Mouse (Mus musculus) liver, embryonic 13.5 days (tissue): ENCODE measurements at regions not wholly inside any gene's neighbourhood (a gene's known extent, or its start where the extent isn't known, plus 50 kb on each side); places are given as distances from the start of the nearest gene placed in this dataset.
"Not testable (repeated sequence)": the region's sequence is repeated elsewhere in the genome, so short reads cannot be mapped to it uniquely, and the experiment has no call there.

ENCODE experiments used
- ATAC-seq: fragments of 200-750 bp; cut with Nextera tagmentation; 2 replicates; pipeline ENCODE4 v1.8.0; 2017; ENCODE audit warnings: low read depth, mild to moderate bottlenecking, moderate number of reproducible peaks, moderate library complexity
- DNase-seq: peaks from one replicate; pipeline ENCODE4 v3.0.0; 2022
- H3K27ac ChIP-seq: fragments of 300-500 bp; sonication (generic); 2 replicates; pipeline ENCODE4 v1.5.1; 2015; ENCODE audit warnings: moderate library complexity, mild to moderate bottlenecking, inconsistent platforms
- H3K27me3 ChIP-seq: fragments of 300-500 bp; sonication (generic); 2 replicates; pipeline ENCODE4 v1.6.1; 2015; ENCODE audit warnings: mild to moderate bottlenecking, inconsistent platforms
- H3K36me3 ChIP-seq: fragments of 300-500 bp; sonication (generic); 2 replicates; pipeline ENCODE4 v1.6.1; 2015; ENCODE audit warnings: mild to moderate bottlenecking, inconsistent platforms
- H3K4me1 ChIP-seq: fragments of 300-500 bp; sonication (generic); replicated peaks from 2 replicates; pipeline ENCODE4 v1.6.1; 2015; ENCODE audit warnings: inconsistent platforms
- H3K4me2 ChIP-seq: fragments of 300-500 bp; sonication (generic); 2 replicates; pipeline ENCODE4 v1.6.1; 2015; ENCODE audit warnings: inconsistent platforms, mild to moderate bottlenecking, moderate library complexity
- H3K4me3 ChIP-seq: fragments of 300-500 bp; sonication (generic); replicated peaks from 2 replicates; pipeline ENCODE4 v1.5.1; 2015; ENCODE audit warnings: mild to moderate bottlenecking, inconsistent platforms
- H3K9ac ChIP-seq: fragments of 300-500 bp; sonication (generic); 2 replicates; pipeline ENCODE4 v1.6.1; 2015; ENCODE audit warnings: mild to moderate bottlenecking, inconsistent platforms
- H3K9me3 ChIP-seq: fragments of 300-500 bp; sonication (generic); replicated peaks from 2 replicates; pipeline ENCODE4 v1.6.1; 2016; ENCODE audit warnings: inconsistent platforms
- WGBS: fragments of 180-500 bp; shearing (Covaris S2); methylation state at CpG from one replicate; pipeline ENCODE4 v1.1.7; 2015; ENCODE audit not compliant: insufficient replicate concordance; 5-methylcytosine and 5-hydroxymethylcytosine counted together

DNA sequence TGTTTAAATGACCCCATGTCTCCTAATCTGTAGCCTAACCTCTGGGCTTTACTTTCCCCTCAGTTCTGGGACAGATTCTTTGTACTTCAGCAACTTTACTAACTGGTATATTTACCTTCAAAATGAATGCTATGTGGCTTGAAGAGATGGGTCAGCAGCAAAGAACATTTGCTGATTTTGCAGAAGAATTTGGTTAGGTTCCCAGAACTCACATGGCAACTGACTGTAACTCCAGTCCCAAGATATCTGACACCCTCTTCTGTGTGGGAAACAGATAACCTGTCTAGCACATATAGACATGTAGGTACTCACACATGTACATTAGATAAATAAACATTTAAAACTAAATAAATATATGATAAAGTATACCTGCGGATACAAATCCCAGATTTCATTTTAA is 530.5 kb upstream of the N6amt1 start:
- H3K9ac ChIP-seq: no peak overlapping the region
- ATAC-seq (no peak), DNase-seq (no peak)
- H3K4me2 ChIP-seq: no peak overlapping the region
- 60% methylated on average over 1 of the region's 1 CpGs for WGBS
- H3K9me3 ChIP-seq: no peaks in the 10 kb centered on the region
- H3K36me3 ChIP-seq: no peaks in the 10 kb centered on the region
- H3K4me3 ChIP-seq: no peak overlapping the region
- H3K4me1 ChIP-seq: no peaks in the 10 kb centered on the region
- no peak overlapping the region for H3K27ac ChIP-seq
- no peaks in the 10 kb centered on the region for H3K27me3 ChIP-seq

DNA sequence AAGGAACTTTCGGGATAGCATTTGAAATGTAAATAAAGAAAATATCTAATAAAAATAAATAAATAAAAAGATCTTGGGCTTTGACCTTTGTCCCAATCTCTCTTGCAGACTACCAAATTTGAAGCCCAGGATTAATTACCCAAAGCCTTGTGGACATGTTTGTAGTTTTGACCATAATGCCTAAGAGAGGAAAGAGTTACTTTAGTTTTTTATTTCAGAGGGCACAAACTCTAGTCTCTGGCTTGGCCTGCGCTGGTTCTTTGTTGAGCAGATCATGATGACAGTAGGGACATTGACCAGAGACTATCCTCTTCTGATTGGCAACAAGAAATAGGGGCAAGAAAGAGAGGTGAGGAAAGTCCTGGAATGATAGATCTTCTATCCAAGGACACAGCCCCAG is 532.4 kb upstream of the N6amt1 start:
- Histone ChIP-seq H3K9me3 (no peaks in the 10 kb centered on the region), H3K27ac (no peak overlapping the region), H3K4me3 (no peak overlapping the region), H3K4me1 (no peaks in the 10 kb centered on the region), H3K9ac (no peak overlapping the region), H3K36me3 (no peaks in the 10 kb centered on the region), H3K27me3 (no peaks in the 10 kb centered on the region), H3K4me2 (no peak overlapping the region)
- 84% methylated on average over 2 of the region's 2 CpGs for WGBS
- no peak for DNase-seq
- no peak for ATAC-seq

GRCm38 (mm10) chr16:86818639-86819038 is 535.3 kb upstream of the N6amt1 start:
- H3K4me1 ChIP-seq, H3K27ac ChIP-seq, H3K36me3 ChIP-seq, H3K4me3 ChIP-seq, H3K9me3 ChIP-seq, H3K27me3 ChIP-seq, DNase-seq, H3K9ac ChIP-seq, ATAC-seq, H3K4me2 ChIP-seq: not testable (repeated sequence)
- 39% methylated on average over 1 of the region's 1 CpGs for WGBS

GRCm38 (mm10) chr16:86816763-86817593 is 537.0 kb upstream of the N6amt1 start:
- H3K27me3 ChIP-seq: no peaks in the 10 kb centered on the region
- no peak overlapping the region for H3K4me3 ChIP-seq
- 50% methylated on average over 8 of the region's 8 CpGs for WGBS
- peak overlapping the region; percentile 21 for H3K4me2 ChIP-seq
- H3K4me1 ChIP-seq: no peaks in the 10 kb centered on the region
- DNase-seq: no peak
- no peak overlapping the region for H3K9ac ChIP-seq
- H3K27ac ChIP-seq: peak overlapping the region; percentile 39; the same call in 1 of the 2 replicates
- no peaks in the 10 kb centered on the region for H3K36me3 ChIP-seq
- no peaks in the 10 kb centered on the region for H3K9me3 ChIP-seq
- ATAC-seq: peak; percentile 60

DNA sequence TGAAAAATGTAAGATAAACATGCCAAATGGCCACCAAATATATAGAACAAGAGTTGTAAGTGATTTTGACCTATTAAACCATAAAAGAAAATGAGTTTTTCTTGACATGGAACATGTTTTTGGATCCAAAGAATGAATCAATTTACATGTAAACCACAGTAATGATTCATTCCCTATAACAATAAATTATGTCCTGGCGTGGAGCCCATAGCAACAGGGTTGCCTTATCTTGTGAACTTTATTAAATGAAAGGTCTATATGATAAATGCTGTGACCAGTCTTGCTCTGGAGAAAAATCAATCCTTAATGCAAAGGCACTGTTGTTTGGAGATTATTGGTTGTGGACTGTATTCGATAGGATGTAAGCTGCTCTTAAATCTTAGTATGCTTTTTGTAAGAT is 538.0 kb upstream of the N6amt1 start:
- ATAC-seq: no peak
- no peak overlapping the region for H3K4me3 ChIP-seq
- H3K9me3 ChIP-seq: no peaks in the 10 kb centered on the region
- no peak overlapping the region for H3K27ac ChIP-seq
- no peak for DNase-seq
- H3K36me3 ChIP-seq: no peaks in the 10 kb centered on the region
- no peak overlapping the region for H3K4me2 ChIP-seq
- WGBS: 47% methylated on average over 2 of the region's 2 CpGs
- no peaks in the 10 kb centered on the region for H3K27me3 ChIP-seq
- H3K4me1 ChIP-seq: no peaks in the 10 kb centered on the region
- no peak overlapping the region for H3K9ac ChIP-seq

- Histone ChIP-seq H3K4me3 (no peak overlapping the region), H3K36me3 (no peaks in the 10 kb centered on the region), H3K27ac (no peak overlapping the region), H3K9ac (no peak overlapping the region), H3K4me1 (no peaks in the 10 kb centered on the region), H3K27me3 (no peaks in the 10 kb centered on the region), H3K9me3 (no peaks in the 10 kb centered on the region), H3K4me2 (no peak overlapping the region)
- WGBS: 62% methylated on average over 5 of the region's 5 CpGs
- DNase-seq (no peak), ATAC-seq (no peak)
Observed at GRCm38 (mm10) chr16:86812692-86813091, 541.3 kb upstream of the N6amt1 start.

DNA sequence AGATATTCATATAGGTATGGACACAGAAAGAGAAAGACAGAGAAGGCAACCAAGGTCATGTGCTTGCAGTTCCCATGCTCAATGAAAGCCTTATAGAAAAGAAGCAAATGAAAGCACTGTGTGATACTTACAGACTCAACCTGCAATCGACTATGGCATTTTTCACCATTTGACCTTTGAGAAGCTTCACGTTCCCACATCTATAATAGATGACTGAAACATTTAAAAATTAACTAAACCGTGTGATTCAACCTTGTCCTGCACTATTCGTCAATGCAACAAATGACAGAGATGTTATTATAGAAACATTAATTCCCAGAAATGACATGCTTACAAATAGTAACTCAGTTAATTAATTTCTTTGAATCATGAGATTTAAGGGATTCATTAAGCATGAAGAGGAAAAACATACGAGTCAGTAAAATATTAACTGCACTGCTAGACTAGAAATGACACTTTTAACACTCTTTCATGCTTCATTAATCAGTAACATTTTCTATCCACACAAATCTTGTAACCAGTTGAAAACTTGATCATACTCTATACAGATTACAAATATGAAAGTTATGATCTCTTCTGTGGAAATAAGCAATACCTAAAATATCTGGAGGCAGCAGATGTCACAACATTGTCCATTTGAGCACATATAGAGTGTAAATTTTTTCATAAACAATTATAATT is 545.2 kb upstream of the N6amt1 start:
- no peaks in the 10 kb centered on the region for H3K36me3 ChIP-seq
- ATAC-seq: no peak
- H3K4me2 ChIP-seq: no peak overlapping the region
- no peaks in the 10 kb centered on the region for H3K9me3 ChIP-seq
- H3K27ac ChIP-seq: no peak overlapping the region
- DNase-seq: no peak
- no peak overlapping the region for H3K4me3 ChIP-seq
- no peaks in the 10 kb centered on the region for H3K4me1 ChIP-seq
- H3K9ac ChIP-seq: no peak overlapping the region
- WGBS: 51% methylated on average over 5 of the region's 5 CpGs
- no peaks in the 10 kb centered on the region for H3K27me3 ChIP-seq

- no peak overlapping the region for H3K9ac ChIP-seq
- H3K4me2 ChIP-seq: no peak overlapping the region
- no peak for DNase-seq
- no peaks in the 10 kb centered on the region for H3K9me3 ChIP-seq
- no peaks in the 10 kb centered on the region for H3K27me3 ChIP-seq
- H3K4me3 ChIP-seq: no peak overlapping the region
- H3K36me3 ChIP-seq: no peaks in the 10 kb centered on the region
- WGBS: 53% methylated on average over 2 of the region's 2 CpGs
- ATAC-seq: no peak
- no peaks in the 10 kb centered on the region for H3K4me1 ChIP-seq
- H3K27ac ChIP-seq: no peak overlapping the region
Observed at GRCm38 (mm10) chr16:86806374-86806773, 547.6 kb upstream of the N6amt1 start.

GRCm38 (mm10) chr16:86776086-86776485 is 577.9 kb upstream of the N6amt1 start:
- DNase-seq (no peak), ATAC-seq (no peak)
- H3K4me1 ChIP-seq: no peaks in the 10 kb centered on the region
- no peaks in the 10 kb centered on the region for H3K9me3 ChIP-seq
- H3K36me3 ChIP-seq: no peaks in the 10 kb centered on the region
- H3K4me3 ChIP-seq: no peak overlapping the region
- H3K27ac ChIP-seq: no peak overlapping the region
- no peaks in the 10 kb centered on the region for H3K27me3 ChIP-seq
- 57% methylated on average over 2 of the region's 2 CpGs for WGBS
- no peak overlapping the region for H3K4me2 ChIP-seq
- no peak overlapping the region for H3K9ac ChIP-seq

DNA sequence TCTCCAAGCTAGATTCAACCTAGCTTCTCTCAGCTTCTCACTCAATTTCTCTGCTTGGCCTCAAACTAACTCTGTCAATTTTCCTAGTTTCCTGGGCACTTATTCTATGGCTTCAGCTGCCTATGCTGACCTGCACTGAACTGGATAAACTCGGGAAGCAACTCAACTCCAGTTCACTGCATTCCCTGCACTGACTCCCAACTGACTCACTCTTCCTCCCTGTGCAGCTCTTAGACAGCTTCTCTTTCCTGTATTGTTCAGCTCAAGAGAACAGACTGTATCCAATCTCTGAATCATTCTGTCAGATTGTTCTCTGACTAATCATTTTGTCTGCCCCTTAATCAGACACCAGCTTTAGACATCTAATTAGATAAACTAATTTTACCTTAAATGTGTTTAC is 581.4 kb upstream of the N6amt1 start:
- Histone ChIP-seq H3K4me1 (no peaks in the 10 kb centered on the region), H3K27ac (no peak overlapping the region), H3K36me3 (no peaks in the 10 kb centered on the region), H3K9me3 (no peaks in the 10 kb centered on the region), H3K27me3 (no peaks in the 10 kb centered on the region), H3K9ac (no peak overlapping the region), H3K4me3 (no peak overlapping the region), H3K4me2 (no peak overlapping the region)
- 23% methylated on average over 1 of the region's 1 CpGs for WGBS
- ATAC-seq (no peak), DNase-seq (no peak)

DNA sequence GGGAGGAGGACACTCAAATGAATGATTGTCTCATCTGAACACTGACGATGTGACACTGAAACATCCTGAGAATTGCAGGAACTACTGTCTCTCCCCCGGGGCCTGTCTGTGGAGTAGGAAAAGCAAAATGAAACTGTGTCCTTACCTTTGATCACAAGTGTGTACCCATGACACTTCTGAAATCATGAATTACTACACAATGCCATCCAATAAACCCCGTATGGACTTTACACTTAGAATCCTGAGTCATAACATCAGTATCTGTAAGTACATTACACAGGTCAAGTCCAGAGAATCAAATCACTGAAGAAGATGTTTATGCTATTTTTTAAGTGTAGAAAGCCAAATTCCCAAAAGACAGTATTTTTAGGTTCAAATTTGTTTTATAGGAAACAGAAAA is 585.1 kb upstream of the N6amt1 start:
- H3K4me1 ChIP-seq: no peaks in the 10 kb centered on the region
- no peaks in the 10 kb centered on the region for H3K27me3 ChIP-seq
- DNase-seq (no peak), ATAC-seq (no peak)
- H3K9ac ChIP-seq: no peak overlapping the region
- no peak overlapping the region for H3K4me3 ChIP-seq
- H3K36me3 ChIP-seq: no peaks in the 10 kb centered on the region
- WGBS: 71% methylated on average over 3 of the region's 3 CpGs
- no peak overlapping the region for H3K4me2 ChIP-seq
- H3K27ac ChIP-seq: no peak overlapping the region
- no peaks in the 10 kb centered on the region for H3K9me3 ChIP-seq

DNA sequence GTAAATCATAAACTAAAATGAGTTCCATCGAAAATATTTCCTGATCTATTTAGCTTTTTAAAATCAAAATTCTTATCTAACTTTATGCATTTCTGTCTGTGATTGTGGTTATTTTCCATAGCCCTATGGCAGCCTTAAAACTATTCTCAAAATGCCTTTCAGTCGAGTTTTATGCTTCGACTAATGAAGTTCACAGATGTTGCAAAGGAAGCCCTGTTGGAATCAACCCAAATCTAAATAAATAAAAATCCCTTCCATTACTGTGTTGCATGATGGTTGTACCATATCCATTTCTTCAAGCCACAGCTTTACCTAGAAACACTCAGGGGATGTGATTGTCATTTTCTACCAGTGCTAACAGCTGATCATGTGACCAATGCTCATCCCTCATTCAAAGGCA is 585.6 kb upstream of the N6amt1 start:
- Histone ChIP-seq H3K9me3 (no peaks in the 10 kb centered on the region), H3K9ac (no peak overlapping the region), H3K4me3 (no peak overlapping the region), H3K27ac (no peak overlapping the region), H3K27me3 (no peaks in the 10 kb centered on the region), H3K4me1 (no peaks in the 10 kb centered on the region), H3K36me3 (no peaks in the 10 kb centered on the region), H3K4me2 (no peak overlapping the region)
- 45% methylated on average over 3 of the region's 3 CpGs for WGBS
- DNase-seq: no peak
- no peak for ATAC-seq
